Mouse (Mus musculus) A20 (cell line): ENCODE data around the gene Chit1.

Source experiments
- DNase-seq: peaks from one replicate; pipeline ENCODE4 v3.0.0-alpha.2; 2011; ENCODE audit warnings: low read depth, low spot score

Gene Chit1

GRCm38 (mm10) chr1:134110979-134111378 lies at the start of gene Chit1:
Chit1 (plus strand) TSS chr1:134111242.
- DNase-seq: peak; percentile 51

GRCm38 (mm10) chr1:134061915-134062314 lies 49.1 kb upstream of the Chit1 start:
- DNase-seq: peak; percentile 58

GRCm38 (mm10) chr1:134062411-134063085 lies 48.5 kb upstream of the Chit1 start:
- DNase-seq: no peak

- DNase-seq: peak; percentile 99
These were observed 47.8 kb upstream of the Chit1 start for GRCm38 (mm10) chr1:134063086-134063772.

GRCm38 (mm10) chr1:134063773-134064125 lies 47.3 kb upstream of the Chit1 start:
- DNase-seq: peak; percentile 80

GRCm38 (mm10) chr1:134064296-134064831 lies 46.7 kb upstream of the Chit1 start:
- DNase-seq: peak; percentile 67

- DNase-seq: peak; percentile 86
These were observed 45.7 kb upstream of the Chit1 start for GRCm38 (mm10) chr1:134065241-134065809.

GRCm38 (mm10) chr1:134066554-134066953 lies 44.5 kb upstream of the Chit1 start:
- peak; percentile 79 for DNase-seq

GRCm38 (mm10) chr1:134067143-134067619 lies 43.9 kb upstream of the Chit1 start:
- DNase-seq: peak; percentile 98

- DNase-seq: no peak
These were observed 40.9 kb upstream of the Chit1 start for GRCm38 (mm10) chr1:134070099-134070669.

- no peak for DNase-seq
These were observed 39.5 kb upstream of the Chit1 start for GRCm38 (mm10) chr1:134071411-134072018.

GRCm38 (mm10) chr1:134073061-134073564 lies 37.9 kb upstream of the Chit1 start:
- DNase-seq: peak; percentile 33

- DNase-seq: no peak
These were observed 37.4 kb upstream of the Chit1 start for GRCm38 (mm10) chr1:134073658-134074057.

GRCm38 (mm10) chr1:134074184-134074583 lies 36.9 kb upstream of the Chit1 start:
- no peak for DNase-seq

GRCm38 (mm10) chr1:134074606-134075005 lies 36.4 kb upstream of the Chit1 start:
- DNase-seq: no peak

- DNase-seq: no peak
These were observed 35.5 kb upstream of the Chit1 start for GRCm38 (mm10) chr1:134075532-134075931.

- DNase-seq: no peak
These were observed 34.3 kb upstream of the Chit1 start for GRCm38 (mm10) chr1:134076789-134077188.

- peak; percentile 73 for DNase-seq
These were observed 33.5 kb upstream of the Chit1 start for GRCm38 (mm10) chr1:134077389-134078060.

GRCm38 (mm10) chr1:134078061-134078795 lies 32.8 kb upstream of the Chit1 start:
- peak; percentile 67 for DNase-seq

- peak; percentile 96 for DNase-seq
These were observed 32.1 kb upstream of the Chit1 start, which contains the start of gene Btg2 for GRCm38 (mm10) chr1:134078802-134079476. Btg2 (minus strand) TSS chr1:134079120.
